33 mouse cellular contexts compared by ENCODE assay signal in the genomic region with DNA sequence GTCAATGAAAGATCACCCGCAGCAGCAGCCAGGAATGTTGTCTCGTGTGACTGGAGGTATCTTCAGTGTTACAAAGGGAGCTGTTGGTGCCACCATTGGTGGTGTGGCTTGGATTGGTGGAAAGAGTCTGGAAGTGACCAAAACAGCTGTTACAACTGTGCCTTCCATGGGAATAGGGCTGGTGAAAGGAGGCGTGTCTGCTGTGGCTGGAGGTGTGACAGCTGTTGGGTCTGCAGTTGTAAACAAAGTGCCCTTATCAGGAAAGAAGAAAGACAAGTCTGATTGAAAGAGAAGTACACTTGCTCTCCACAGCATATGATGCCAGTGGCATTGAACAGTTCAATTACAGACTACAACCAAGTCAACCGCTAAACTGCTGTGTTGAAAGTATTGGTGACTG. TPM values are rescaled to one million over a fixed set of nuclear protein-coding genes. Genes with fewer than 3 reads are reported as not detected.
"Had no signal": no experiment of that assay in that cellular context is flagged by ENCODE, and none has a peak within 500 bp of the region (broad histone marks: within the 10 kb centered on the region; RNA-seq: fewer than 3 reads in every experiment).

No protein-coding gene starts in this region.

- H3K4me1 ChIP-seq: limb, embryonic 12.5 days; limb, embryonic 13.5 days; limb, embryonic 15.5 days; liver, embryonic 12.5 days; liver, embryonic 13.5 days; liver, embryonic 15.5 days; lung, embryonic 15.5 days; midbrain, embryonic 10.5 days; midbrain, embryonic 12.5 days; midbrain, embryonic 13.5 days; midbrain, embryonic 15.5 days; neural tube, embryonic 12.5 days had no signal

- H3K4me3 ChIP-seq: left cerebral cortex, adult 2 months; limb, embryonic 12.5 days; limb, embryonic 13.5 days; limb, embryonic 15.5 days; liver, embryonic 12.5 days; liver, embryonic 13.5 days; liver, embryonic 15.5 days; lung, embryonic 15.5 days; megakaryocyte, embryonic 14.5 days; midbrain, embryonic 10.5 days; midbrain, embryonic 12.5 days; midbrain, embryonic 13.5 days; midbrain, embryonic 15.5 days; neural tube, embryonic 12.5 days had no signal

- DNase-seq: left cerebral cortex, postnatal 4 days; liver; liver, embryonic 13.5 days; liver, postnatal 0 days; lung, adult 18-20 months; lung, adult 2 months; lung, embryonic 14.5 days; lung, postnatal 10 days; lung, postnatal 14 days; lung, postnatal 36 days; lung, postnatal 4 days; midbrain, embryonic 14.5 days had no signal

- H3K4me2 ChIP-seq: limb, embryonic 12.5 days; limb, embryonic 13.5 days; limb, embryonic 15.5 days; liver, embryonic 11.5 days; liver, embryonic 12.5 days; liver, embryonic 13.5 days; liver, embryonic 15.5 days; lung, embryonic 14.5 days; lung, embryonic 15.5 days; midbrain, embryonic 11.5 days; midbrain, embryonic 12.5 days; midbrain, embryonic 13.5 days; midbrain, embryonic 15.5 days; neural tube, embryonic 12.5 days had no signal

- ATAC-seq: liver, embryonic 12.5 days; liver, postnatal 0 days; lung, postnatal 0 days; midbrain, embryonic 13.5 days; midbrain, embryonic 15.5 days; midbrain, embryonic 16.5 days had no signal

- H3K27me3 ChIP-seq: limb, embryonic 12.5 days; limb, embryonic 13.5 days; limb, embryonic 15.5 days; liver, embryonic 12.5 days; liver, embryonic 13.5 days; liver, embryonic 15.5 days; lung, embryonic 15.5 days; megakaryocyte, embryonic 14.5 days; midbrain, embryonic 12.5 days; midbrain, embryonic 13.5 days; midbrain, embryonic 15.5 days; neural tube, embryonic 12.5 days had no signal

- H3K27ac ChIP-seq: left cerebral cortex, adult 2 months; limb, embryonic 12.5 days; limb, embryonic 13.5 days; limb, embryonic 15.5 days; liver, embryonic 12.5 days; liver, embryonic 13.5 days; liver, embryonic 14.5 days; liver, embryonic 15.5 days; lung, embryonic 15.5 days; macrophage; midbrain, embryonic 10.5 days; midbrain, embryonic 12.5 days; midbrain, embryonic 13.5 days; midbrain, embryonic 15.5 days; neural tube, embryonic 12.5 days had no signal

- H3K9ac ChIP-seq: limb, embryonic 12.5 days; limb, embryonic 13.5 days; limb, embryonic 15.5 days; liver, embryonic 12.5 days; liver, embryonic 13.5 days; liver, embryonic 14.5 days; liver, embryonic 15.5 days; liver, postnatal 0 days; lung, embryonic 14.5 days; lung, embryonic 15.5 days; midbrain, embryonic 12.5 days; midbrain, embryonic 13.5 days; midbrain, embryonic 15.5 days; neural tube, embryonic 12.5 days had no signal

- H3K9me3 ChIP-seq: limb, embryonic 12.5 days; limb, embryonic 13.5 days; limb, embryonic 15.5 days; liver, embryonic 12.5 days; liver, embryonic 13.5 days; liver, embryonic 15.5 days; lung, embryonic 15.5 days; megakaryocyte, embryonic 14.5 days; midbrain, embryonic 10.5 days; midbrain, embryonic 12.5 days; midbrain, embryonic 13.5 days; midbrain, embryonic 15.5 days; neural tube, embryonic 12.5 days had no signal

RNA-seq across cellular contexts. Expression of gene Fhl4, which starts 12.1 kb away (rescaled TPM):
- total RNA-seq: monocyte, adult 5-6 weeks had no signal
- polyA plus RNA-seq: liver, adult 2 months had no signal

RNA-seq across cellular contexts. Expression of gene Mterf2, which starts 13.4 kb away (rescaled TPM):
- polyA plus RNA-seq: macrophage had no signal
